Mouse (Mus musculus): ENCODE data around the gene Pou3f3. TPM values are rescaled to one million over a fixed set of nuclear protein-coding genes. Genes with fewer than 3 reads are reported as not detected.

Pou3f3 gene
- total RNA-seq (2021), result not detected

DNA sequence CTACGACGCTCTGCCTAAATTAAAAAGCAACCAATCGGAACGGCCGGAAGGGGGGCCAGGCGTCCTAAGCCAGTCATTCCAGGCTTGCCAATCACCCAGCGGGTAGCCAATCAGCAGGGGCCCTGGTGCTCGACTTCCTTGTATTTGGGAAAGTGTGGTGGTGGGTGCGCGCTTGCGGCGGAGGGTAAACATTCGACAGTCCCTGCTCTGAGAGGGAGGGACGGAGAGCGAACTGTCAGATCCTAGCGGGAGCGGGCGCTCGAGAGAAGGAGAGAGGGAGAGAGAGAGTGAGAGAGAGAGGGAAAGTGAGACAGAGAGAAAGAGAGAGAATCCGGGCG is at the start of gene Pou3f3:
TSS of gene Pou3f3 (plus strand) at position 191 of the 338 bp plus-strand sequence.
- DNase-seq, result peak in 1 of 2 experiments; percentile 27
- intact Hi-C loops (cut with DNase I), result loop anchor here (10.0 kb wide), 2 partner anchors 159 to 451 kb away; partner anchors contain the start of gene Mrps9

DNA sequence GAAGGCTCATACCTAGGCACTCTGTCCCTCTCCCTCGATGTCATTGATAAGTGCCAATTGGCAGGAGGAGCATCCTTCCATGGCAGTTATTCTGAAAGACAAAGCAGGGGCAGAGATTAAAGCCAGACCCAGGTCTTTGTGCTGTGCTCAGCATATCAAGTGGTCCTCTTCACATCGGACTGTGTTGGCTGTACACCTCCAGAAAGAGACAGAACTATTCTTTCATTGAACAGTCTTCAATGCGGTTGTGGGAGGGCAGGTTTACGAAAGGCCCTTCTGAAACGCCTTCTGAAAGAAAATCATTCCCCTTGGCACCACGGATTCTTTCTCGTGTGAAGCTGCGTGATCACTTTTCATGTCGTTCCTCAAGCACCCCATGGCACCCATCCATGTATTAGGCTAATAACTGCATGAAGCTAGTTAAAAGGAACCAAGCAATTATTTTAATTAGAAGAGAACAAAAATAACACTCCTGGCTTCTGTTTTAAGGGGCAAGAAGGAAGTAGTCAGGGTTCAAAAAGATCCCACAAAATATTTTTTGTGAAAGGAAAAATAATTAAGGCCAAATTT is 47.1 kb upstream of the Pou3f3 start:
- no peak for DNase-seq
- intact Hi-C loops (cut with DNase I), result no loop called here

DNA sequence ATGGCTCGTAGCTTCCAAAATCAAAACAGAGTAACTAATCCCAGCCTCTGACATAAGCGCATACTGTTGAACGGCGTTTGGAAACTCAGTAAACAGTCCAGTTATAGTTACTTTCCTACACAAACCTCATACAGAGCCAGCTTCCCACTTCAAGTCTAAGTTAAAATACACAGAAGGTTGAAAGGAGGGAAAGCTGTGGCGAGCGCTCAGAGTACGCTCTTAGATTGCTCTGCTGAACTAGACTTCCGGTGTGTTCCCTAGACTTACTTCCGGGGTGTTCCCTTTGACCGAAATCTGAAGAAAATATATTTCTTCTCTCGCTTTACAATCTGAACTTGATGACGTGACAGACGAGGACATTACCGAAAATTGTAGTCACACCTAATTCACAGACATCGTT is 44.1 kb upstream of the Pou3f3 start:
- intact Hi-C loops (cut with DNase I), result no loop called here
- DNase-seq, result no peak

DNA sequence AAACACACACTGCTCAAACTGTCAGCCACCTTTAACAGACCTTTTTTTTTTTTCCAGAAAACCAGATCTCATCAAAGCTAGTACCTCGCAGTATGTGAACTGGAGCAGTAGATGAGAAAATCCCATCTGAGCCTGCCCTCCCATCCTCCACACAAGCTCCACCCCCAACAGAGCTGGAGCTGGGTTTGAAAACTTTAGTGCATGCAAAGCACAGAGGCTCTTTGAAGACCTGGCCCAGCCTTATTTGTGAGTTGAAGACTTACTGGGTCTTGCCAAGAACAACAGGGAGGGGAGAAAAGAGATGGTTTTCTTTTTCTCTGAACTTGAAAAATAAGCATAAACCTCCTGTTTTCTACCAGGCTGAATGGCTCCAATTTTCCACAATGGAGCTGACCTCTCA is 28.0 kb upstream of the Pou3f3 start:
- intact Hi-C loops (cut with DNase I), result no loop called here
- DNase-seq, result no peak

DNA sequence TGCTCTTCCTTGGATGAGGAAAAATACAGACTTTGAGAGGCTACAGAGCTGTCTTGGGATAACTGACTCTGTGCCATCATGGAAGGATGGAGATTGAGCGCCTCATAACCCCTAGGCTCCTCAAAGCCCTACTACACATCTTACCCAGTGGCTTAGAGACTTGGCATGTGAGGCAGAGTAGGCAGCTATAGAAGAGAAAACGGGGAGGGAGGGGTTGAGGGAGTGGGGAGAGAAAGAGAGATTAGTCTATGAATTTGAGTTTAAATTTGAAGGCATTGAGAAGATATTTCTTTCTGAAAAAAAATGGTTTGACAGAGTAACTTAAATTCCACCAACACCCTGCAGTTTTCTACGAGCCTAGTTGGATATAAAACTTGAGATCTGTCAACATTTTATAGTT is 14.9 kb upstream of the Pou3f3 start:
- intact Hi-C loops (cut with DNase I), result no loop called here
- no peak for DNase-seq

DNA sequence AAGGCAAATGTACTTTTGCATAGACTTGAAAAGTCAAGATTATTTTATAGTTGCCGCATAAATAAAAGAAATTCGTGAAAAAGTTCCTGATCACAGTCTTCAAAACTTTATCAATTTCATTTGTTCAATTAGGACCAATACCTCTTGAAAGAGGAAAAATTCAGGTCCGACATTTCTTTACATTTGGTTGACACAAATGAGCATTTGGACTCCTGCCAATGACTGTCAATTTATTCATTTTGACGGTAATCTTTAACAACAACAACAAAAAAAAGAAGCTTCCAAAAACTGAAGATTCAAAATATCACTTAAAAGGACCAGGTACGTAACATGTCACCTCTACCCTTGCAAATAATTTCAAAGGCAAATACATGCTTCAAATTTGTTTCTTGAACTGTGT is 13.8 kb upstream of the Pou3f3 start:
- intact Hi-C loops (cut with DNase I), result no loop called here
- DNase-seq, result no peak

DNA sequence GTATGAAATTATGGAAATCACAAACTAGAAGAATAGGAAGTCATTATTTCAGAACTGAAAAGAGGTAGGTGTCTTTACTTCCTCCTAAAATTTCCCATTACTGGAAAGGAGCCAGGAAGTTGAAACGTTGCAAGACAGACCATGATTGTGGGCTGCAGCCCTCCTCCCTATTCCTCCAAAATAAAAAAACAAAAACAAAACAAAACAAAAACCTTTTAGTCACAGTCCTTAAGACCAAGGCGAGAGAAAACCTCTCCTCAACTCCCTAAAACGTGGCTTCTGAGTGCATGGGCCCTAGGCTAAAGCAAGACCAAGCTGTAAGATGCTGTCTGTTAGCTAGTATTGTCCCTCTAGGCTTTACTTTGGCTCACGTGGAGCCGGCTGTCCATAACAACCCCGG is 11.7 kb upstream of the Pou3f3 start:
- DNase-seq, result no peak
- intact Hi-C loops (cut with DNase I), result no loop called here

DNA sequence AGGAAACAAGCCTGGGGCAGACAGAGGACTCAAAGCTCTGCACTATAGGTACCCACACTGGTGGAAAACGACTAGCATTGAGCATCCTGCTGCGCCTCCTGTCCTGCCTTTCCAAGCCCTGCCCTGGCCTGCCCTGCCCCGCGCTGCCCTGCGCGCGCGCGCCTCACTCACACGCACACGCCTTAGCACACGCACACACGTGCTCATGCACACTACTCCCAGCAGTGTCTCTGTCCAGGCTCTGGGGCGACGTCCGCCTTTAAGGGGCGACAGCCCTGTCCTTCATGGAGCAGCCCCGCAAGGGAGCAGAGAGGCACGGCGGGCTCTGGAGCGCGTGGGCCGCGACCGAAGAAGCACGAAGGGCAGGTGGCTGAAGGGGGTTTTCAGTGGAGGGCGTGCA is 11.2 kb upstream of the Pou3f3 start:
- intact Hi-C loops (cut with DNase I), result no loop called here
- no peak for DNase-seq

DNA sequence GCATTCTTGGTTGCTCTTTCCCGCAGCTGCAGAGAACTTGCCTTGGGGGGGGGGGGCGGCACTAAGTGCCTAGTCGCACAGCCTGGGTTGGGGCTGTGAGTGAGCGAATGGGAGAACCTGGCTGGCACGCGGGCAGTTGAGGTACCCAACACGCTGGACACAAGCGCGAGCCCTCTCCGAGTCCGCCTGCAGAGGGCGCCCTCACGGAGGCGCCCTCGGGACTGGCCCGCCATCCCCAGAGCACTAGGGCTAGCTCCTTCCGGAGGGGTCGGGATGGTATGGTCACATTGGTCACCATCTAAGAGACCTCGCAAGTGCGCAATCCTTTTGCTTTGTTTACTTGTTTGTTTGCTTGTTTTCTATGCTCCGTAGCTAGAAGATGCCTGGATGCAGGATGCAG is 10.8 kb upstream of the Pou3f3 start:
- intact Hi-C loops (cut with DNase I), result no loop called here
- DNase-seq, result no peak

DNA sequence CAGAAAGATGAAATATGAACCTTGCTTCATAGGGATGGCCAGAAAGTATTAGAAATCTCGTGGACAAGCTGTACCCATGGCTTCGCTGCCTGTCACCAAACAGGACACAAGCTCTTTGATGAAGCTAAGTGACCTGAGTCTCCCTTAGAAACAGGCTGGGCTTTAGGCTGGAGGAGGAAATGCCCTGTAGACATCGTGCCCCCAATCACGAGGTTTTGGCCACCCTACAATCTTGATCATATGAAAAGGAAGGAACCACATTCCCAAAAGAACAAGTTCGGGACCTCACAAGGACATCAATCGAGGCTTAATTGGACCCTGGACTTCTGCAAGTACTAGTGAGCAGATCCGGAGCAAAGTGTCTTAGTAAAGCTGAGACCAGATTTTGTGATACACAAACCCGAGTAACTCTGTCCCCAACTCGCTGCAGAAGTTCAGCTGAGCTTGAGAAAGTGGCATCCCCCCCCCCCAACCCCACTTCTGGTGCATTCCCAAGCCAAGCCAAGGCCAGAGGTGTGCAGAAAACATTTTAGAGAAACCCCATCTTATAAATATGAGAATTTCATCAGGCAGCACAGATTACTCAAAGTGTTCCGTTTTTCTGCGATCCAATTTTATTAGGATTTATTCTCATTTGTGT is 10.1 kb upstream of the Pou3f3 start:
- no peak for DNase-seq
- intact Hi-C loops (cut with DNase I), result no loop called here

DNA sequence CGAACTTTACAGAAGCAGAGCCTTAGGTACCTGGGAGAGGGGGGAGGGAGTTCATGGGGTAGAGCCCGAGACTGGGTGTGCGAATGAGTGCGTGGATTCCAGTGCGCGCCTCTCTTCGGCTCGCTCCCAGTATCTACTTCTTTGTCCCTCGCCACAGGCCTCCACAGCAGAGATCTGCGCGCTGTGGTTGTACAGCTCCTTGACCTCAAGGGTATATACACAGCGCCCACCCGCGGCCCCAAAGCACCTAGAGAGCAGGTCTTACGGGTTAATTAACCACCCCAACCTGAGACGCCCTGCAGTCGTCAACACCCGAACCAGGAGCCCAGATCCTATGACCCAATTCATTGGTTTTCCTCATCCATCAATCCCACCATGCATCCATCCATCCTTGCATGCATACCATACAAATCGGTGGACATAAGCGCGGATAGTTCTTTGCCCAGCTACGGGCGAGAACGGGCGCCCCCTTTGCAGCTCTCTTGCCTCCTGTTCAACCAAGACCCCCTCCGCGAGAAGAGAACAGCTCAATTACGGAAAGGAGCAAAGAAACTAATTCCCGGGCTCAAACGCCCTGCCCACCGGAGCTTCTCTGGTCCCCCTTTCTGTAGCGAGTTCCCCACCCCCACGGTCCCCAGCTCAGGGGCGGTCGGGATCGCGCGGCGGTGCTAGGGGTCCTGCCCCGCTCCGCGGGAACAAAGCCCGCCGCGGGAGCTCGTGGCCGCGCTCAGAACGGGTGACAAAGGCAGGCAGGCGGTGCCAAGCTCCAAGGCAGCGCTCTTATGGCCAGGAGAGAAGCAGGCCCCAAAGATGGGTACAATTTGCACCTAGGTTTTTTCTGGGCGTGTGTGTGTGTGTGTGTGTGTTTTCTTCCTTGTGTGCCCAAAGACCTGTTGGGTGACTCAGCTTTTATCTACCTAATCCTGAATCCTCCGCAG is 9.1 kb upstream of the Pou3f3 start:
- no peak for DNase-seq
- intact Hi-C loops (cut with DNase I), result no loop called here

DNA sequence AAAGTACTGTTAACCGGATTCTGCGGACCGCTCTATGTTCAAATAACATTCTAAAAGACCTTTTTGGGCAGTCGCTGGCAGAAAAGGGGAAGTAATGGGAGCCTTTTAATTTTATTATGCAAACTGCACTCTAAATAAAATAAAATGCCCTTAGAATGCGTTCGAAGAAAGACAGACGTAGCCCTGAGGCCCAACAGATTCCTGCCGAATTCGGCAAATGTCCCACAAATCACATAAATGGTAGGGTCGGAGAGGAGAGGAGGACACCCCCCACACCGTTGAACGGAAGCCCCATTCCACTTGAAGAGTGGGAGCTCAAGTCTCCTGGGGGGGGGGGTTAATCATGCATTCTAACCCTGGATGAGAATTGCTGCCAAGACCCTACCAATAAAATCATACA is 8.3 kb upstream of the Pou3f3 start:
- DNase-seq, result no peak
- intact Hi-C loops (cut with DNase I), result no loop called here

DNA sequence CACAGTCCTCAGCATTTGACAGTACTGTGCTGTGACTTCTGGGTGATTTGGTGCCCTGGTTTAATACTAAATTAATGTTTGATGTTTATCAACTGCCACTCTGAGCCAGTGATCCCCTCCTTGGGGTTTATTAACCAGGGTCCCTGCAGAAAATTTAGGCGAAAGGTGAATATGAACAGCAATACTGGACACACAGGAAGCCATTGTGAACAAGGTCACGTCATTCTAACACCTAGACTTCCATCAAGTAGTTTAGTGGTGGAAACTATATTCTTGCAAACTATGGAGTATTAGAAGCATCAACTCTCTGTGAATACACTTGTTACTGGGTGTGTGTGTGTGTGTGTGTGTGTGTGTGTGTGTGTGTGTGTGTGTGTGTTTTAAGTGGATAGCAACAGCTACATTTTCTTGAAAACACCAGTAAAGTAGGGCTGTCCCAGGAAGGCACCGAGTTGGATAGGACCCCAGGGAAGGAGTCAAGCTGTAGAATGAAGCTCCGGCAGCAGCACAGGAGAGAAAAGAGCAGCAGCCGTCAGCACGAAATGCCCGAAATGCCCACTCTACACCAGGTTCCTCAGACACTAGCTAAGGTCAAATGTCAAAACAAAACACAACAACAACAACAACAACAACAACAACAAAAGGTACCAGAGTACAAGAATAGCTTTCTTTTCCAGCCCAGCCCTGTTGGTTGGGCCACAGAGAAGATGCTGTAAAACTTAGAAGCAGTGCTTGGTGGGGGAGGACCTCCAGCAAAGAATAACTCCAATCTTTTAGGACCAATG is 7.6 kb upstream of the Pou3f3 start:
- intact Hi-C loops (cut with DNase I), result no loop called here
- no peak for DNase-seq

DNA sequence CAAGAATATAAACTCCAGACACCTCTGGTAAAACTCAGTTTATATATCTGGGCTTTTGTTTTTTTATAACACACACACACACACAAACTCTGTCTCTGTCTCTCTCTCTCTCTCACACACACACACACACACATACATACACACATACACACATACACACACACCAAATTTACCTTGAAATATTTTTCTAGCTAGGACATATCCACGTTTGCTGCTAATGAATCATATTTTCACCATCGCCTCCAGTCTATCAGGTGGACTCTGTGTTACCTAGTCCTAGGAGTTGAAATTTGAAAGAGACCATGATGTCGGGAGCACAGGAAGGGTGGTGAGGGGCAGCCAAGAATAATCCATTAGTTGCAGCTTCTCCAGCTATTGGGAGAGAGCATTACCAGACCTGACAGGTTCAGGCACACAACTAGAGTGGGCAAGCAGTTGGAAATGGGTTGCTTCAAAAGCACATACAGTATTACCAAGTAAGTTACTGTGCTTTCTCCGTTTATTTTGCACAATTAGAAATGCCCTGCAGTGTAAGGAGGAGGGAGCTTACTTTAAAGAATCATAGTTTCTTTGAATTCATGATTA is 6.9 kb upstream of the Pou3f3 start:
- no peak for DNase-seq
- intact Hi-C loops (cut with DNase I), result no loop called here

DNA sequence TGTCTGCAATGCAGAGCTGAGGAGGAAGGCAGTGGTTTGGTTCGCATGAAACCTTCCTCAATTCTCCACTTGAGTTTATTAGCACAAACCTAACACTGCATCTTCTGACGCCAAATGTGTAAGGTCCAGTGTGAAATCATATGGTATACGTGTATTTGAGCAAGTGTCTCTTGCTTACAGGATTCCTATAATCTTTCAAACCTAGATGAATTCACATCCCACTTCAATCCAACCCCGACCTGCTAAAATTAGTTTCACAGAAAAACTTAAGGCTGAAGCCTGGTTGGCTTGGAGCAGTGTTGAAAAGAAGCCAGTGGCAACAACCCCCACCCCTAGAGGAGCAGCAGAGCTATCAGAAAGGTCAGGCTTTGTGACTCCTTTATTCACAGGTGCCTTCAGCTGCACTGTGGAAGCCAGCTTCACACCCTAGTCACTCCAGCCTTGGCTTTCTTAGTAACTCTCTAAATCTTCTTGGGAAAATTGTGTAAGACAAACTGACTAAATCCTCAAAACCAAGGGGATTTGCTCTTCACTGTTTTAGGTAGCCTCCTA is 5.5 kb upstream of the Pou3f3 start:
- intact Hi-C loops (cut with DNase I), result loop anchor here (1.0 to 10.0 kb wide), 4 partner anchors 165 to 879 kb away; partner anchors contain the start of gene Mrps9
- no peak for DNase-seq

DNA sequence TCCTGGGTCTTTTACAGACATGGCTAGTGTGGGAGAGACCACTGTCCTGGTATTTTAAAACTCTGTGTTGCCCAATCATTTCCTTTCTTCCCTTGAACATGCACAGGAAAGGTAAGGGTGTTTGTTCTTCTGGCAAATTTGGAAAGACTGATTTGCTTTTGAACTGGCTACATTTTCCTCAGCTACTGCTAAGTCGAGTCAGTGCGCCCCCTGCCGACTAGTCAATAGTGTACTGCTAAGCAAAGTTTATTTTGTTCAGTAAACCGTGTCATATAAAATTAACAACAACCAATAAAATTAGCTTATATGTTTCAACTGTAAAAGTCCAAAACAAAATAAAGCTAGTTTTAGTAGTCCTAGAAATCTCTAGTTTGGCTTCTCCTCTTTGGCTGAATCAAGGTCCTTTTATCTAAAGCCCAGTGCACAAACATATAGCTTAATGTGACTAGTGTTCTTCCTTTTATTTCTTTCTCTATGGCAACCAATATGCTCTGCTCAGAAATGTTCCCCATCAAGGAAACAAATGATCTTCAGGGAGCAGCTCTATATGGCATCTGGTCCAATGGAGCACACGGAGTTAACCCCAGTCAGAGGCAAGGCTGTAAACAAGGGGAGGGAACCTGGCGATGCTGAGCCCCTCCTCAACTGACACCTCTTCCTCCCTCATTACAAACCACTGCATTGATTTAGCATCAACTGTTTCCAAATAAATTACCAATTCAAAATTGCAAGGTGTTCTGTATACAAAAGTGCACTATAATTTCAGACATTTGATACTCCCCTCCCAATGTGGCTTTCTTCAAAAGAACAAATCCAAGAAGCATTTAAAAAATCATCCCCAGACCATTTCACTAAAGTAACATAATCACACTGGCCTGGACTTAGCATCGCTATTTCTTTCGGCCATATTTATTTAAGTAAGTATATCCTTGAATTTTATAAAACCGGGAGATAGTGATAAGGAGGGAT is 4.1 kb upstream of the Pou3f3 start:
- intact Hi-C loops (cut with DNase I), result loop anchor here (2.0 to 10.0 kb wide), 3 partner anchors 163 to 881 kb away; partner anchors contain the start of gene Mrps9

DNA sequence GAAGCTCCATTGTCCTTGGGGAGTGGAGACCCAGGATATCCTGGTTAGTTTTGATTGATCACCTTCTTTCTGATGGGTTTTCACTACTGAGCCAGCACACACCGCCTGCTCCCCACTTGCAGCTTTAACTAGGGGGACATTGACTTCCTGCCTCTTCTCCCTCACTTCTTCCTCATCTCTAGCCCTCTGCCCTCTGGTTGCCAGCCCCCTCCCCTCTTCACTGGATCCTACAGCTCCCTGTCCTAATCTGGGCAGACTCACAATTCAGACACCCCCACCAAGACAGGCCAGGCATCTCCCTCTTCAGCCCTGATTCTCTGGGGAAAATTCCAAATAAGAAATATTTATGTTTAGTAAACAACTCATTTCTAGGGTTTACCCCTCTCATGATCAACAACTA is 3.3 kb upstream of the Pou3f3 start:
- DNase-seq, result no peak
- intact Hi-C loops (cut with DNase I), result loop anchor here (10.0 kb wide), 2 partner anchors 163 to 447 kb away; partner anchors contain the start of gene Mrps9

More for the DNA sequence above, 4.1 kb upstream of the Pou3f3 start:
- DNase-seq, result peak; percentile 59 to 76

DNA sequence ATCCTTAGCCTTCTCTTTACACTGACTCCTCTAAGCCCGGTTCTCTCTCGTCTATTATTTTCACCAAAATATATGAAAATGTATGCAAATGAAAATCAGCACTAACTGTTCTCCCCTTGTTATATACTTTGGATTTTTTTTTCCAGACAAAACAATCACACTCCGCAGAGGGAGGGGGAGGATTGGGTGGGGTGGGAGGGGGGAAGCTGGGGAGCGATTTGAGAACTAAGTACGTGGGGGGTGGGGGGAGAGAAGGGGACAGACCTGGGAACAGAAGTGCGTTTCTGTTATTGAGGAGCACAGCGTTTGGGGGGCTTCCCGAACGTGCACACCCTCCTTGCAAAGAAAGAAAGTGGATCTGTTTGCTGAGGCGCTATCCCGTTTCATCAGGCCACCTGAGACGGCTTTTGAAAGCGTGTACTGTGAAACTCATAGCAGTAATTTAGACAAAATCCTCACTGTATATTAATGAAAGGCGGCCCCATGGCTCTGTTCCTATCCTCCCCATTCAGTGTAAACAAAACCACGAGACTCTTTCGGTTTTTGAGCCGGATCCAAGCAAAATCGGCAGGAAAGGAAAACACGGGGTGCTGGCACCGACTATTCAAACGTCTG is 2.4 kb upstream of the Pou3f3 start:
- intact Hi-C loops (cut with DNase I), result loop anchor here (10.0 kb wide), 2 partner anchors 162 to 448 kb away; partner anchors contain the start of gene Mrps9
- DNase-seq, result peak in 1 of 2 experiments; percentile 30
